16 mouse cellular contexts compared by ENCODE assay signal in the genomic region with DNA sequence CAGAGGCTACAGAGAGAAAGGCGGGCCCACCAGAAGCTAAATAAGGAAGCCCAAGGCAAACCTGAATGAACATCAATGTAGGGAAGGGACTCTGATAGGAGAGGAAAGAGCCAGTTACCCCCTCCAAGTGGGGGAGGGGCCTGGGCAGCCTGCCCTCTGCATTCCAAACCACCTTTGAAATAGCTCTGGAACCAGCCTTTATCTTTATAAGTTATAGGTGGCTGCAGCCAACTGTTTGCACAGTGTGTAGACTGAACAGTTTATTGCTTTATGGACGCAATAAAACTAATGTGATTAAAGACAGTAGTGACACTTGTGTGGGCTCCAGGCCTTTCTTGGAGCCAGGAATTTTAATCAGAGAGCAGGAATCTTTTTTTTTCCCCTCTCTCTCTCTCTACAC.
A peak's percentile ranks its signal among the peaks of the same experiment; 100 is the strongest.
DNase-seq lines count a peak whose midpoint lies in the region; ATAC-seq and TF ChIP-seq lines count a peak whose summit lies in the region.
"Had no signal": no experiment of that assay in that cellular context is flagged by ENCODE, and none has a peak within 500 bp of the region (broad histone marks: within the 10 kb centered on the region; RNA-seq: fewer than 3 reads in every experiment).

No protein-coding gene starts in this region.

- TF ChIP-seq CTCF in kidney, postnatal 0 days (IDR thresholded peaks at IDR 0.05; ENCODE audit: low read depth): no peak

- intact Hi-C loops in gastrocnemius, postnatal 36 days (cut with DNase I): no loop called here

- peaks cover 29% of the 10 kb centered on the region for H3K4me1 ChIP-seq in heart, embryonic 16.5 days (ENCODE audit: control insufficient read depth, insufficient read depth, low read length)
- peaks cover 14% of the 10 kb centered on the region for H3K4me1 ChIP-seq in lung, embryonic 16.5 days (replicated peaks; ENCODE audit: control insufficient read depth, insufficient read depth, low read length)
- peaks cover 4% of the 10 kb centered on the region; the same call in 1 of the 2 replicates for H3K4me1 ChIP-seq in kidney, postnatal 0 days (replicated peaks; ENCODE audit: insufficient read depth, low read length)
- peaks cover 9% of the 10 kb centered on the region for H3K4me1 ChIP-seq in neural tube, embryonic 15.5 days
- H3K4me1 ChIP-seq: embryonic facial prominence, embryonic 13.5 days had no signal

- DNase-seq in heart, adult 9 months (ENCODE audit: low spot score in 2 of 2): no peak
- DNase-seq in lung, postnatal 14 days: no peak
- DNase-seq in kidney, postnatal 0 days (ENCODE audit: low spot score): peak; percentile 88
- DNase-seq in gastrocnemius, postnatal 36 days: no peak
- DNase-seq in adrenal gland, postnatal 4 days (ENCODE audit: low spot score in 2 of 2): no peak
- DNase-seq: cerebellum, postnatal 14 days; gastrocnemius, postnatal 14 days; liver; right cerebral cortex, adult 18-20 months had no signal

- H3K36me3 ChIP-seq in heart, embryonic 16.5 days (ENCODE audit: control insufficient read depth, insufficient read depth): no peaks in the 10 kb centered on the region
- H3K36me3 ChIP-seq in lung, embryonic 16.5 days (ENCODE audit: control insufficient read depth, insufficient read depth, low read length): no peaks in the 10 kb centered on the region; the same call in 1 of the 2 replicates
- H3K36me3 ChIP-seq in kidney, postnatal 0 days (ENCODE audit: insufficient read depth, low read length): no peaks in the 10 kb centered on the region
- H3K36me3 ChIP-seq in neural tube, embryonic 15.5 days: no peaks in the 10 kb centered on the region
- H3K36me3 ChIP-seq: embryonic facial prominence, embryonic 13.5 days; lung, embryonic 15.5 days had no signal

- no peak overlapping the region for H3K4me3 ChIP-seq in heart, embryonic 16.5 days (ENCODE audit: low read length)
- H3K4me3 ChIP-seq in lung, embryonic 16.5 days (ENCODE audit: low read length): no peak overlapping the region
- H3K4me3 ChIP-seq in kidney, postnatal 0 days (replicated peaks; ENCODE audit: low read depth, low read length): no peak overlapping the region
- H3K4me3 ChIP-seq in neural tube, embryonic 15.5 days (replicated peaks): no peak overlapping the region
- H3K4me3 ChIP-seq: embryonic facial prominence, embryonic 13.5 days; lung, embryonic 15.5 days; megakaryocyte, embryonic 14.5 days had no signal

- H3K27ac ChIP-seq in heart, embryonic 16.5 days (ENCODE audit: low read length): 0 out of 2 replicates have a peak overlapping the region, but pooled peaks have one; percentile 32
- H3K27ac ChIP-seq in lung, embryonic 16.5 days (ENCODE audit: low read length): no peak overlapping the region
- 0 out of 2 replicates have a peak overlapping the region, but pooled peaks have one; percentile 48 for H3K27ac ChIP-seq in kidney, postnatal 0 days
- H3K27ac ChIP-seq in neural tube, embryonic 15.5 days (replicated peaks): no peak overlapping the region
- H3K27ac ChIP-seq: embryonic facial prominence, embryonic 13.5 days; lung, embryonic 15.5 days had no signal

- no peak overlapping the region for H3K9ac ChIP-seq in heart, embryonic 16.5 days (ENCODE audit: low read length)
- H3K9ac ChIP-seq in lung, embryonic 16.5 days (ENCODE audit: low read length): no peak overlapping the region
- no peak overlapping the region for H3K9ac ChIP-seq in kidney, postnatal 0 days (ENCODE audit: low read depth, low read length)
- H3K9ac ChIP-seq in neural tube, embryonic 15.5 days (replicated peaks): no peak overlapping the region
- H3K9ac ChIP-seq: embryonic facial prominence, embryonic 13.5 days; lung, embryonic 15.5 days had no signal

- H3K4me2 ChIP-seq in heart, embryonic 16.5 days (ENCODE audit: low read depth, low read length): peak overlapping the region; percentile 16; the same call in 1 of the 2 replicates
- no peak overlapping the region for H3K4me2 ChIP-seq in lung, embryonic 16.5 days (ENCODE audit: low read depth, low read length)
- H3K4me2 ChIP-seq in kidney, postnatal 0 days (ENCODE audit: low read length): no peak overlapping the region
- no peak overlapping the region for H3K4me2 ChIP-seq in neural tube, embryonic 15.5 days
- H3K4me2 ChIP-seq: embryonic facial prominence, embryonic 13.5 days; lung, embryonic 15.5 days had no signal

- H3K27me3 ChIP-seq in heart, embryonic 16.5 days (ENCODE audit: control insufficient read depth, insufficient read depth, low read length): no peaks in the 10 kb centered on the region
- no peaks in the 10 kb centered on the region for H3K27me3 ChIP-seq in lung, embryonic 16.5 days (ENCODE audit: control insufficient read depth, insufficient read depth, low read depth, low read length)
- no peaks in the 10 kb centered on the region for H3K27me3 ChIP-seq in kidney, postnatal 0 days (ENCODE audit: insufficient read depth, low read length)
- H3K27me3 ChIP-seq in neural tube, embryonic 15.5 days (replicated peaks): no peaks in the 10 kb centered on the region
- H3K27me3 ChIP-seq: embryonic facial prominence, embryonic 13.5 days; lung, embryonic 15.5 days had no signal

- no peaks in the 10 kb centered on the region; the same call in 1 of the 2 replicates for H3K9me3 ChIP-seq in heart, embryonic 16.5 days (replicated peaks; ENCODE audit: control insufficient read depth, low read length)
- no peaks in the 10 kb centered on the region for H3K9me3 ChIP-seq in lung, embryonic 16.5 days (ENCODE audit: control insufficient read depth, low read length)
- H3K9me3 ChIP-seq in kidney, postnatal 0 days (replicated peaks; ENCODE audit: low read length): no peaks in the 10 kb centered on the region
- no peaks in the 10 kb centered on the region for H3K9me3 ChIP-seq in neural tube, embryonic 15.5 days (replicated peaks)
- H3K9me3 ChIP-seq: embryonic facial prominence, embryonic 13.5 days; lung, embryonic 15.5 days had no signal

- ATAC-seq in heart, embryonic 16.5 days (replicated peaks; ENCODE audit: extremely low read depth, insufficient read depth, low FRiP score): peak; percentile 64
- peak; percentile 72; the same call in 1 of the 2 replicates for ATAC-seq in lung, embryonic 16.5 days (ENCODE audit: low read depth)
- peak; percentile 43; the same call in 1 of the 2 replicates for ATAC-seq in kidney, postnatal 0 days (replicated peaks; ENCODE audit: low FRiP score, low read depth)
- ATAC-seq in neural tube, embryonic 15.5 days (ENCODE audit: low FRiP score): peak; percentile 58; the same call in 1 of the 2 replicates
- ATAC-seq: hindbrain, embryonic 16.5 days had no signal

- WGBS in heart, embryonic 16.5 days: 47% methylated on average over 2 of the region's 2 CpGs
- WGBS in lung, embryonic 16.5 days: 50% methylated on average over 2 of the region's 2 CpGs
- 39% methylated on average over 2 of the region's 2 CpGs for WGBS in kidney, postnatal 0 days
- 36% methylated on average over 2 of the region's 2 CpGs for WGBS in neural tube, embryonic 15.5 days

Comparison
In these comparisons a context has a peak if more than half of its experiments do, and no peak if none do; other contexts are left out.
1. H3K27ac ChIP-seq: peak in heart, embryonic 16.5 days (single experiment) and kidney, postnatal 0 days (single experiment); none in lung, embryonic 16.5 days (single experiment) and neural tube, embryonic 15.5 days (single experiment).
2. Peak in every context shown above with its lines, with median percentiles within 50 percentile points of each other: ATAC-seq.